Mouse (Mus musculus) urinary bladder, adult 18-20 months (tissue): ENCODE results near the gene Ffar1.
A peak's percentile ranks its signal among the peaks of the same experiment; 100 is the strongest.

Source experiments
- DNase-seq, 2 experiments: peaks; one replicate each; pipeline ENCODE4 v3.0.0; 2022; ENCODE audit warnings: low spot score in 2 of 2, mixed read lengths in 2 of 2

The Ffar1 gene

GRCm38 (mm10) chr7:30861464-30861863 is at the start of gene Ffar1:
Gene Ffar1, minus strand, starts transcription at chr7:30861564.
- no peak for DNase-seq

- no peak for DNase-seq
These were observed 48.4 kb upstream of the Ffar1 start for GRCm38 (mm10) chr7:30909773-30910172.

DNA sequence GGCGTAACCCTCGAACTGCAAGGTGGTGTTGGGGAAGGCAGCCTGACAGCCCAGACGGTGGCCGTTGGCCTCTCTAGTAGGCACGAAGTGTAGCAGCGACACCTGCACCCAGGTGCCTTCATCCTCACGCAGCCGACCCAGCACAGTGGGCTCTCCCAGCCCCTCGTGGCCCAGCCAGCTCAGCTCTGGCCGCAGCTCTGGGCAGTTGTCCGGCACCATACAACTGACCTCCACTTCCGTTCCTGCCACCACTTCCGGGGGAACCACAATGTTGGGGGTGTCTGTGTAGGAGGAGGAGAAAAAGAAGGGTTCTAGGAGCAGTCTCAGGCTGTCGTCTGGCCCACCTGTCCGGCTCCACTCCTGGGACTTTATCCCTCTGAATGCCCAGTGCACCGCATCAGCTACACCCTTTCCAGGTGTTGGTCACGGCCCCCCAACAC is 47.6 kb upstream of the Ffar1 start:
- DNase-seq: no peak

GRCm38 (mm10) chr7:30908277-30908991 is 47.1 kb upstream of the Ffar1 start:
- DNase-seq: no peak

DNA sequence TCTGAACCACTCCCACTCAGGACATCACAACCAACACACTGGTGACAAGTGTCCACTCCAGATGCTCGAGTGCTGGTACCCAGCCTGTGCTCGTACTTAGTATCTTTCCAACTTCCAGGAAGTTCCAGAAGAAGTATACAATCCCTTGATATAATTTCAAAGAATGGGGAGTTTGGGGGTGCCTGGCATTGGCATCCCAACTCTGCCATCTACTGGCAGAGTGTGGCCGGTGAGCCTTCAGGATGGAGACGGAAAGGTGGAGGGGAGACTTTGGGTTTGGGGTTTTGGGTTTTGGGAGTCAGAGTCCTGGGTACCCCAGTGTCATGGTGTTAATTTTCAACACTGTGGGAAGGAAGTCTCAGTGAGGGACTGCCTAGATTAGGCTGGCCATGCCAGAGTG is 42.7 kb upstream of the Ffar1 start:
- no peak for DNase-seq

DNA sequence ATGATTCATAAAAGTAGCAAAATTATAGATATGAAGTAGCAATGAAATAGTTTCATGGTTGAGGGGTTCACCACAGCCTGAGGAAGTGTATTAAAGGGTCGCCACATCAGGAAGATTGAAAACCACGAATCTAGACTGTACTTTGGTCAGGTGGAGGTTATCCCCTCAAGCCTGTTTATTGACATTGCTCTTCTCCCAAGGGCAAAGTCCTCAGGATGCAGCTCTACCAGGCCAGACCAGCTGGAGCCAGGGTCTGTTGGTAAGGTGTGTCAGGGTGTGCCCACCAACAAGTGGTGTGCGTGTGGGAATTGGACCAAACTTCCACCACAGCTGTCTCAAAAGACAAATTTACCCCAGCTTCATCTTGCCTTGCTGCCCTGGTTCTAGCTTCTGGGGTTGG is 33.9 kb upstream of the Ffar1 start:
- no peak for DNase-seq

- peak in 1 of 2 experiments; percentile 10 for DNase-seq
These were observed 31.2 kb upstream of the Ffar1 start for GRCm38 (mm10) chr7:30892515-30892914.

GRCm38 (mm10) chr7:30891746-30892145 is 30.4 kb upstream of the Ffar1 start:
- DNase-seq: no peak

DNA sequence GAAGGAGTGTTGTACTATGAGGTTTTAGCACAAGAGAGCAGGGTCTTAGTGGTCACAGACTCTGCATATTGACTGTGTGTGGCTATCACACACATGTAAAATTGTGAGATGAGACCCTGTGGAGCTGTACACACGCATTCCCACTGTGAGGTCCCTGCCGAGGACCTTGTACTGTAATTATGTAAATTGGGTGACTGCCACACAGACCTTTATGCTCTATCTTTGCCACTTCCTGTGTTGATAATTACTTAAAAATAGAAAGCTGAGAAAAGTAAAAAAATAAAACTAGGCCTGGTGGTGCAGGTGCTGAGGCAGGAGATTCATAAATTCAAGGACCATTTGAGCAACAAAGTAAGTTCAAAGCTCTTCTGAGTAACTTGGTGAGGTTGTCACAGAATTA is 29.3 kb upstream of the Ffar1 start:
- DNase-seq: no peak

- no peak for DNase-seq
These were observed 27.4 kb upstream of the Ffar1 start for GRCm38 (mm10) chr7:30888786-30889185.

- DNase-seq: no peak
These were observed 26.3 kb upstream of the Ffar1 start for GRCm38 (mm10) chr7:30887568-30888188.

- DNase-seq: no peak
These were observed 25.5 kb upstream of the Ffar1 start for GRCm38 (mm10) chr7:30886852-30887251.

DNA sequence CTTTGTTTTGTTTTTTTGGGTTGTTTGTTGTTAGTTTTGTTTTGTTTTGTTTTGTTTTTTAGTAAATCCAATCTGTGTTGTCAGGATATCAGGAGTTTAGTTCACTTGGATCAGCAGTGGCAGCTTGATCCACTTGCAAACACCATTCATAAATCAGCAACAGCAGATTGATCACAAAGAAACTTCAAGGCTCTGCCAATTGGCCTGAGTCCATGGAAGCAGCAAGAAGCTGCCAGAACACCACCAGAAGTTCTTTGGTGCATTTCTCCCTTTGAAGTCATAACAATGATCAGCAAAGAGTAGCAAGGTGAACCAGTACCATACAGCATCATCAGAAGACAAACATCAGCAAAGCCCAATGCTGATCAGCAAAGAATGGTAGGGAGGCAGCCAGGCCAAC is 22.7 kb upstream of the Ffar1 start:
- DNase-seq: no peak

- DNase-seq: no peak
These were observed 20.0 kb upstream of the Ffar1 start for GRCm38 (mm10) chr7:30881367-30881766.

GRCm38 (mm10) chr7:30880176-30880575 is 18.8 kb upstream of the Ffar1 start, which contains the start of gene Cd22:
Gene Cd22, minus strand, starts transcription at chr7:30880342.
- no peak for DNase-seq

GRCm38 (mm10) chr7:30878950-30879349 is 17.6 kb upstream of the Ffar1 start:
- DNase-seq: no peak

- peak; percentile 42 to 67 for DNase-seq
These were observed 11.7 kb upstream of the Ffar1 start for GRCm38 (mm10) chr7:30873083-30873482.

DNA sequence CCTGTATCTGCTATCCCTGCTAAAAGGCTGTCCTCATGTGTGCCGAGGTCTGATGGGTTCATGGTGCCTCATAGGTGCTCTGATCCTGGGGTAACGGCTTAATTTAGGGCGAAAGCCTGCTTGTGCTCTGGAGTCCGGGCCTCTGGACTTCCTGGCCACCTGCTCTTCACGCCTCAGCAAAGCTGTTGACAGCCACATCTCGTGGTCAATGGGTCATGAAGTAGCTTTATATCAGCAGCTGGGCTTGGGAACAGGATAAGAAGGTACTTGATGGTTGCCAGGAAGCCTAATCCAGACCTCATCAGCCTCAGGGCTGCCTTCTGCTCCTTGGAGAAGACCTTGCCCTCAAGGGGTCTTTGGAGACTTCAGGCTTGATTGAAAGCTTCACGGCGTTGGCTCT is 2.0 kb upstream of the Ffar1 start:
- no peak for DNase-seq

DNA sequence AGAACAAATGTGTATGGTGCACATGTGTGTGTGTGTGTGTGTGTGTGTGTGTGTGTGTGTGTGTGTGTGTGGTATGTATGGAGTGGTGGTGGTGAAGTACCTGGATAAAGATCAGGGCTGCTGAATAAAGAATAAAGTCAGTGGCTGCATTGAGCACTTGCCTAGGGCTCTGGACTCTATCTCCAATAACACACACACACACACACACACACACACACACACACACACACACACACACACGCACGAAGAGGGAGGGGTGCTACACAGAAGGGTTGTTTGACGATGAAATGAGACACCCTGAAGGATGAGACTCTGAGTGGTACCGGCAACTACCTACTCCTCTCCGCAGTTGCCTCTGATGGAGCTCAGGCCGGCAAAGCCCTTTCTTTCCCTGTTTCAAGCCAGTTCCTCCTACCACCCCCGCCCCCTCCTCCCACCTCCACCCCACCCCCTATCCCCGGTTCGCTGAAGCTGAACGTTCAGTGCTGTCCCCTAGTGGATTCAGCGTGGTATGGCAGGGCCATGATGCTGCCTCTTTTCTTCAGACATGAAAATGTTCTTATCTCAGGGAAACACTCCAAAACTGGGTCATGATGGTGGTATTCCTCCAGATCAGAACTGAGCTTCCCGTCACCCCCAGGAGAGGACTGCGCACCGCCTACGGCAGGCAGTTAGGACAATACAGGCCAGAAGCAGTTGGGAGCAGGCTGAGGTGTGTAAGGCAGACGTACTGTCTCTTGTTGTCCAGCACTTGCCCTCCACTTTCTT is 1.5 kb downstream of the Ffar1 start:
- peak in 1 of 2 experiments; percentile 19 for DNase-seq

GRCm38 (mm10) chr7:30859290-30859634 is 2.1 kb downstream of the Ffar1 start:
- peak; percentile 57 to 66 for DNase-seq

GRCm38 (mm10) chr7:30857746-30858145 is 3.6 kb downstream of the Ffar1 start:
- no peak for DNase-seq

DNA sequence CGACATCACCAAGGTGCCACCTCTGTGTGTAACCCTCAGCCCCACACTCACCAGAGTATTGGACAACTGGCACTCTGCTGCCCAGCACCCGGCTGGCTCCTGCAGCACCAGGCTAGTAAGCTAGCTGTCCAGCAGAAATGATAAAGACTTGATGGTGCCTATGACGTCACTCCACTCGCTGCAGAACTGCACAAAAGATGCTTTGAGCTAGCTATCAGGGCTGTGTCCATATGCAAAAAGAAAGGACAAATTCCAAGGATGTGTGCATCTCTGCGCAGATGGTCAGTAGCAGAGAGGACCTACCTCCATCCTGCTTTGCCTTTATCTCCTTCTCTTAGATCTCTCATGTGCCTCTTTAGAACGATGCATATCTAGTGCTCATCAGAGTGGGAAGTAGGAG is 5.3 kb downstream of the Ffar1 start, which contains the start of gene Ffar3:
Gene Ffar3 (minus strand): TSS at position 101 of the 400 bp plus-strand sequence.
- DNase-seq: no peak

DNA sequence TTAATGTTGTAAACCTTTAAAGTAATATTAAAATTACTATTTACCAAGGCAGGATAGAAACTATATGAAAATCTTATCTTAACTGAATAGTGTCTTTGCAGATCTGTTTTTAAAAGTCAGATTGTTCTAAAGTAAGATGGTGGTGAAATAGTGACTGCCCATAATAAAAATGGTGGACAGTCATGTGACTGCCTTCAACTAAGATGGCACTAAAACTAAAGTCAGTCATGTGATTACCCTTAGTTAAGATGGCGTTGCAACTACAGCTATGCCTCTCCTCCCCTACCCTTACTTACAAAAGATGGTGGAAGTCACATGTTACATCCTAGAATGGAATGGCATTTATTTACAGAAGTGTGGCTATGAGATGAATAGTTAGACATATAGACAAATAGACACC is 9.9 kb downstream of the Ffar1 start:
- no peak for DNase-seq
